Mouse (Mus musculus) limb, embryonic 14.5 days (tissue): ENCODE measurements around the gene Copa. TPM values are rescaled to one million over a fixed set of nuclear protein-coding genes. Genes with fewer than 3 reads are reported as not detected.

ENCODE experiments used
- ATAC-seq: fragments of 200-750 bp; cut with Nextera tagmentation; 2 replicates; pipeline ENCODE4 v1.8.0; 2017; ENCODE audit warnings: low read depth, moderate number of reproducible peaks, moderate TSS enrichment; ENCODE audit not compliant: low FRiP score
- DNase-seq: peaks from one replicate; pipeline ENCODE4 v3.0.0-alpha.2; 2015; ENCODE audit warnings: low spot score
- H3K27ac ChIP-seq: fragments of 300-500 bp; sonication (generic); replicated peaks from 2 replicates; pipeline ENCODE4 v1.5.1; 2014; ENCODE audit warnings: low read depth, mild to moderate bottlenecking, low read length, moderate library complexity, mixed read lengths
- H3K27me3 ChIP-seq: fragments of 300-500 bp; sonication (generic); 2 replicates; pipeline ENCODE4 v1.6.1; 2014; ENCODE audit warnings: low read length, mixed read lengths; ENCODE audit not compliant: control insufficient read depth, insufficient read depth
- H3K36me3 ChIP-seq: fragments of 300-500 bp; sonication (generic); 2 replicates; pipeline ENCODE4 v1.6.1; 2014; ENCODE audit warnings: mild to moderate bottlenecking, low read length, moderate library complexity, mixed read lengths; ENCODE audit not compliant: control insufficient read depth, insufficient read depth
- H3K4me1 ChIP-seq: fragments of 300-500 bp; sonication (generic); 2 replicates; pipeline ENCODE4 v1.6.1; 2014; ENCODE audit warnings: antibody characterized with exemption, low read length, mixed read lengths; ENCODE audit not compliant: control insufficient read depth, insufficient read depth
- H3K4me2 ChIP-seq: fragments of 300-500 bp; sonication (generic); replicated peaks from 2 replicates; pipeline ENCODE4 v1.6.1; 2014; ENCODE audit warnings: low read depth, mild to moderate bottlenecking, low read length, moderate library complexity; ENCODE audit not compliant: severe bottlenecking
- H3K4me3 ChIP-seq: fragments of 300-500 bp; sonication (generic); replicated peaks from 2 replicates; pipeline ENCODE4 v1.5.1; 2014; ENCODE audit warnings: low read length
- H3K9ac ChIP-seq: fragments of 300-500 bp; sonication (generic); 2 replicates; pipeline ENCODE4 v1.6.1; 2014; ENCODE audit warnings: mild to moderate bottlenecking, low read depth, low read length, moderate library complexity; ENCODE audit not compliant: severe bottlenecking
- H3K9me3 ChIP-seq: fragments of 300-500 bp; sonication (generic); 2 replicates; pipeline ENCODE4 v1.6.1; 2016; ENCODE audit warnings: low read length; ENCODE audit not compliant: control insufficient read depth
- POLR2A ChIP-seq: fragments of 200-500 bp; IDR thresholded peaks from 2 replicates; pipeline ENCODE4 v1.8.0; 2012; ENCODE audit warnings: inconsistent platforms, mild to moderate bottlenecking, moderate library complexity, borderline replicate concordance; ENCODE audit not compliant: insufficient read depth, insufficient read length; ENCODE audit errors: extremely low read depth
- WGBS: fragments of 180-500 bp; shearing (Covaris S2); extraction: QIAGEN DNeasy Blood & Tissue Kit; methylation state at CpG from one replicate; pipeline ENCODE4 v1.1.7; 2014; 5-methylcytosine and 5-hydroxymethylcytosine counted together
- polyA plus RNA-seq, 2 experiments: library from polyadenylated mRNA; depleted of rRNA in 1 of 2; stranded (reverse) in 1 of 2; unstranded in 1 of 2; fragments of >200 nt; fragmentation: Nextera tagmentation in 1 of 2; extraction: Ambion mirVana in 1 of 2; gene quantifications; 2 replicates each; pipeline versions ENCODE4 v1.2.1 to v1.2.3; 2012 to 2014

Gene Copa
- polyA plus RNA-seq, 2 experiments, result 191 to 230 TPM

GRCm38 (mm10) chr1:172103619-172104018 is 21.3 kb downstream of the Copa start:
- H3K27me3 ChIP-seq, result no peaks in the 10 kb centered on the region
- WGBS, result 89% methylated on average over 4 of the region's 4 CpGs
- H3K4me2 ChIP-seq, result no peak overlapping the region
- H3K4me1 ChIP-seq, result no peaks in the 10 kb centered on the region
- no peak overlapping the region for H3K27ac ChIP-seq
- no peak for TF ChIP-seq POLR2A
- H3K9ac ChIP-seq, result no peak overlapping the region
- no peak overlapping the region for H3K4me3 ChIP-seq
- H3K9me3 ChIP-seq, result no peaks in the 10 kb centered on the region
- peaks cover 93% of the 10 kb centered on the region for H3K36me3 ChIP-seq
- DNase-seq (no peak), ATAC-seq (no peak)

GRCm38 (mm10) chr1:172105101-172105500 is 22.8 kb downstream of the Copa start:
- ATAC-seq, result peak; percentile 55; the same call in 1 of the 2 replicates
- DNase-seq, result peak; percentile 32
- H3K36me3 ChIP-seq, result peaks cover 98% of the 10 kb centered on the region
- H3K9me3 ChIP-seq, result no peaks in the 10 kb centered on the region
- no peak overlapping the region for H3K27ac ChIP-seq
- no peaks in the 10 kb centered on the region for H3K27me3 ChIP-seq
- H3K4me1 ChIP-seq, result no peaks in the 10 kb centered on the region
- no peak overlapping the region for H3K9ac ChIP-seq
- H3K4me2 ChIP-seq, result no peak overlapping the region
- H3K4me3 ChIP-seq, result no peak overlapping the region
- WGBS, result 46% methylated on average over 11 of the region's 11 CpGs
- no peak for TF ChIP-seq POLR2A

- Histone ChIP-seq H3K27me3 (no peaks in the 10 kb centered on the region), H3K9me3 (no peaks in the 10 kb centered on the region), H3K36me3 (peaks cover 96% of the 10 kb centered on the region), H3K4me1 (no peaks in the 10 kb centered on the region), H3K4me2 (no peak overlapping the region), H3K9ac (no peak overlapping the region), H3K4me3 (no peak overlapping the region), H3K27ac (no peak overlapping the region)
- no peak for TF ChIP-seq POLR2A
- 82% methylated on average over 10 of the region's 10 CpGs for WGBS
- ATAC-seq, result no peak
- no peak for DNase-seq
Observed at GRCm38 (mm10) chr1:172107777-172108477, 25.6 kb downstream of the Copa start.

- DNase-seq (no peak), ATAC-seq (no peak)
- Histone ChIP-seq H3K4me1 (no peaks in the 10 kb centered on the region), H3K4me3 (no peak overlapping the region), H3K27ac (no peak overlapping the region), H3K36me3 (peaks cover 100% of the 10 kb centered on the region), H3K9me3 (no peaks in the 10 kb centered on the region), H3K9ac (no peak overlapping the region), H3K4me2 (no peak overlapping the region), H3K27me3 (no peaks in the 10 kb centered on the region)
- TF ChIP-seq POLR2A, result no peak
- WGBS, result 97% methylated on average over 5 of the region's 5 CpGs
Observed at GRCm38 (mm10) chr1:172116948-172117347, 34.6 kb downstream of the Copa start.

GRCm38 (mm10) chr1:172119100-172119499 is 36.8 kb downstream of the Copa start:
- Histone ChIP-seq H3K27me3 (no peaks in the 10 kb centered on the region), H3K9me3 (no peaks in the 10 kb centered on the region), H3K4me3 (no peak overlapping the region), H3K4me1 (no peaks in the 10 kb centered on the region), H3K36me3 (peaks cover 96% of the 10 kb centered on the region), H3K4me2 (no peak overlapping the region), H3K27ac (no peak overlapping the region), H3K9ac (no peak overlapping the region)
- no peak for TF ChIP-seq POLR2A
- WGBS, result 86% methylated on average over 6 of the region's 6 CpGs
- ATAC-seq (no peak), DNase-seq (no peak)

GRCm38 (mm10) chr1:172119720-172120119 is 37.4 kb downstream of the Copa start:
- DNase-seq (peak; percentile 55), ATAC-seq (no peak)
- Histone ChIP-seq H3K9me3 (no peaks in the 10 kb centered on the region), H3K4me3 (no peak overlapping the region), H3K4me1 (no peaks in the 10 kb centered on the region), H3K27me3 (no peaks in the 10 kb centered on the region), H3K4me2 (no peak overlapping the region), H3K27ac (no peak overlapping the region), H3K9ac (no peak overlapping the region), H3K36me3 (peaks cover 90% of the 10 kb centered on the region)
- no peak for TF ChIP-seq POLR2A
- 52% methylated on average over 3 of the region's 3 CpGs for WGBS
